In the genomic region with DNA sequence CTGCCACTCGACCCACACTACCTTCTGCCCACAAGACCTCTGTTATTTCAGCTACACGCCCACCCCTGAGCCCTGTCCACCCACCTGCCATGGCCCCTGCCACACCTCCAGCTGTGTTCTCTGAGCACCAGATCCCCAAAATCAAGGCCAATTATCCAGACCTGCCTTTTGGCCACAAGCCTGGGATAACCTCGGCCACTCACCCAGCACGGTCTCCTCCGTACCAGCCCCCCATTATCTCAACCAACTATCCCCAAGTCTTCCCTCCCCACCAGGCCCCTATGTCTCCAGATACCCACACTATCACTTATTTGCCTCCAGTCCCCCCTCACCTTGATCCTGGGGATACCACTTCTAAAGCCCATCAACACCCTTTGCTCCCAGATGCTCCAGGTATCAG, we compare ENCODE assay signal across 10 mouse cellular contexts. TPM values are rescaled to one million over a fixed set of nuclear protein-coding genes. Genes with fewer than 3 reads are reported as not detected.
DNase-seq lines count a peak whose midpoint lies in the region; ATAC-seq lines count a peak whose summit lies in the region.
"Had no signal": no experiment of that assay in that cellular context is flagged by ENCODE, and none has a peak within 500 bp of the region (broad histone marks: within the 10 kb centered on the region; RNA-seq: fewer than 3 reads in every experiment).

No protein-coding gene starts in this region.

- 69% methylated on average over 5 of the region's 5 CpGs for WGBS in heart, embryonic 11.5 days (ENCODE audit: insufficient replicate concordance)
- WGBS in midbrain, embryonic 10.5 days: 81% methylated on average over 5 of the region's 5 CpGs
- 82% methylated on average over 5 of the region's 5 CpGs for WGBS in midbrain, embryonic 16.5 days
- 75% methylated on average over 5 of the region's 5 CpGs for WGBS in intestine, embryonic 15.5 days
- 72% methylated on average over 5 of the region's 5 CpGs for WGBS in stomach, embryonic 16.5 days

- no peak overlapping the region for H3K4me3 ChIP-seq in heart, embryonic 11.5 days (ENCODE audit: low read depth, low read length)
- H3K4me3 ChIP-seq in midbrain, embryonic 10.5 days: peak overlapping the region; percentile 52; the same call in 1 of the 2 replicates
- H3K4me3 ChIP-seq in midbrain, embryonic 16.5 days (ENCODE audit: low read depth, low read length): no peak overlapping the region
- H3K4me3 ChIP-seq in intestine, embryonic 15.5 days (replicated peaks): peak overlapping the region; percentile 55
- peak overlapping the region; percentile 69 for H3K4me3 ChIP-seq in stomach, embryonic 16.5 days (replicated peaks; ENCODE audit: low read length)

- no peak for ATAC-seq in heart, embryonic 11.5 days (replicated peaks; ENCODE audit: insufficient number of reproducible peaks, low FRiP score, low TSS enrichment)
- no peak for ATAC-seq in midbrain, embryonic 16.5 days
- no peak for ATAC-seq in intestine, embryonic 15.5 days
- no peak for ATAC-seq in stomach, embryonic 16.5 days (ENCODE audit: insufficient read depth, low FRiP score)

- H3K9me3 ChIP-seq in heart, embryonic 11.5 days (replicated peaks; ENCODE audit: control insufficient read depth, low read length): no peaks in the 10 kb centered on the region
- H3K9me3 ChIP-seq in midbrain, embryonic 10.5 days (replicated peaks): no peaks in the 10 kb centered on the region
- H3K9me3 ChIP-seq in midbrain, embryonic 16.5 days (replicated peaks; ENCODE audit: control insufficient read depth, low read length, poor library complexity, severe bottlenecking): no peaks in the 10 kb centered on the region
- no peaks in the 10 kb centered on the region for H3K9me3 ChIP-seq in intestine, embryonic 15.5 days
- H3K9me3 ChIP-seq in stomach, embryonic 16.5 days (replicated peaks; ENCODE audit: control insufficient read depth, low read length): no peaks in the 10 kb centered on the region

- no peaks in the 10 kb centered on the region for H3K36me3 ChIP-seq in heart, embryonic 11.5 days (ENCODE audit: control insufficient read depth, insufficient read depth, low read length)
- no peaks in the 10 kb centered on the region for H3K36me3 ChIP-seq in midbrain, embryonic 10.5 days
- H3K36me3 ChIP-seq in midbrain, embryonic 16.5 days (ENCODE audit: control insufficient read depth, insufficient read depth, low read length): no peaks in the 10 kb centered on the region
- no peaks in the 10 kb centered on the region for H3K36me3 ChIP-seq in intestine, embryonic 15.5 days
- H3K36me3 ChIP-seq in stomach, embryonic 16.5 days (ENCODE audit: control insufficient read depth, insufficient read depth, low read length): no peaks in the 10 kb centered on the region

- H3K4me2 ChIP-seq in heart, embryonic 11.5 days: peak overlapping the region; percentile 94
- no peak overlapping the region for H3K4me2 ChIP-seq in midbrain, embryonic 16.5 days (ENCODE audit: low read length)
- H3K4me2 ChIP-seq in intestine, embryonic 15.5 days (replicated peaks): peak overlapping the region; percentile 90
- peak overlapping the region; percentile 77 for H3K4me2 ChIP-seq in stomach, embryonic 16.5 days (ENCODE audit: low read depth, low read length)

- H3K4me1 ChIP-seq in heart, embryonic 11.5 days (ENCODE audit: control insufficient read depth, insufficient read depth, low read length): peaks cover 44% of the 10 kb centered on the region
- H3K4me1 ChIP-seq in midbrain, embryonic 10.5 days: peaks cover 58% of the 10 kb centered on the region
- H3K4me1 ChIP-seq in midbrain, embryonic 16.5 days (ENCODE audit: control insufficient read depth, insufficient read depth, low read length): peaks cover 16% of the 10 kb centered on the region
- peaks cover 64% of the 10 kb centered on the region for H3K4me1 ChIP-seq in intestine, embryonic 15.5 days (replicated peaks)
- peaks cover 50% of the 10 kb centered on the region for H3K4me1 ChIP-seq in stomach, embryonic 16.5 days (ENCODE audit: control insufficient read depth, insufficient read depth, low read length)

- H3K27me3 ChIP-seq in heart, embryonic 11.5 days (ENCODE audit: control insufficient read depth, insufficient read depth, low read length): peaks cover 15% of the 10 kb centered on the region
- peaks cover 73% of the 10 kb centered on the region for H3K27me3 ChIP-seq in midbrain, embryonic 10.5 days (ENCODE audit: low read depth, poor library complexity, severe bottlenecking)
- H3K27me3 ChIP-seq in midbrain, embryonic 16.5 days (ENCODE audit: control insufficient read depth, insufficient read depth, low read depth, low read length): peaks cover 31% of the 10 kb centered on the region
- peaks cover 21% of the 10 kb centered on the region for H3K27me3 ChIP-seq in intestine, embryonic 15.5 days (replicated peaks)
- no peaks in the 10 kb centered on the region for H3K27me3 ChIP-seq in stomach, embryonic 16.5 days (ENCODE audit: control insufficient read depth, insufficient read depth, low read length)

- H3K9ac ChIP-seq in heart, embryonic 11.5 days (ENCODE audit: low read depth, low read length): 0 out of 2 replicates have a peak overlapping the region, but pooled peaks have one; percentile 16
- H3K9ac ChIP-seq in midbrain, embryonic 16.5 days (ENCODE audit: low read depth, low read length): no peak overlapping the region
- no peak overlapping the region; the same call in 1 of the 2 replicates for H3K9ac ChIP-seq in intestine, embryonic 15.5 days
- H3K9ac ChIP-seq in stomach, embryonic 16.5 days (ENCODE audit: low read length): peak overlapping the region; percentile 87

- intact Hi-C loops in heart, postnatal 14 days (cut with DNase I): no loop called here
- intact Hi-C loops in gastrocnemius, postnatal 36 days (cut with DNase I): no loop called here

- DNase-seq in heart, postnatal 14 days: no peak
- DNase-seq in midbrain, embryonic 10.5 days (ENCODE audit: low spot score): no peak
- no peak for DNase-seq in gastrocnemius, postnatal 36 days
- DNase-seq in layer of hippocampus, adult 9-11 months: no peak
- DNase-seq: right cerebral cortex, postnatal 4 days; thymus, postnatal 25 days had no signal

- H3K27ac ChIP-seq in heart, embryonic 11.5 days (ENCODE audit: low read depth, low read length): no peak overlapping the region
- H3K27ac ChIP-seq in midbrain, embryonic 10.5 days (replicated peaks): no peak overlapping the region
- H3K27ac ChIP-seq in midbrain, embryonic 16.5 days (ENCODE audit: low read length): no peak overlapping the region
- H3K27ac ChIP-seq in intestine, embryonic 15.5 days: no peak overlapping the region
- H3K27ac ChIP-seq in stomach, embryonic 16.5 days (ENCODE audit: low read length): no peak overlapping the region

RNA-seq across cellular contexts. Expression of gene Cd248, which starts 1.6 kb away (rescaled TPM):
- 24.2 and 27.3 TPM in 2 replicates for polyA plus RNA-seq in heart, embryonic 11.5 days (2014; fragmentation: Nextera tagmentation; extraction: Ambion mirVana)
- 10 to 100 TPM; 21.3 to 23.9 TPM for total RNA-seq in heart, postnatal 14 days (2021)
- polyA plus RNA-seq in midbrain, embryonic 10.5 days (2016; fragmentation: Nextera tagmentation; extraction: Ambion mirVana): 25.3 and 34.1 TPM in 2 replicates
- polyA plus RNA-seq in midbrain, embryonic 16.5 days (2015; fragmentation: Nextera tagmentation; extraction: Ambion mirVana): 16.0 and 16.5 TPM in 2 replicates
- polyA plus RNA-seq in intestine, embryonic 15.5 days (2015; fragmentation: Nextera tagmentation; extraction: Ambion mirVana): 47.7 and 48.0 TPM in 2 replicates
- 69.8 and 76.9 TPM in 2 replicates for polyA plus RNA-seq in stomach, embryonic 16.5 days (2015; fragmentation: Nextera tagmentation; extraction: Ambion mirVana)
- 10 to 100 TPM; 12.4 to 12.5 TPM for total RNA-seq in gastrocnemius, postnatal 36 days (2021)

RNA-seq across cellular contexts. Expression of gene Tmem151a, which starts 15.8 kb away (rescaled TPM):
- 4.6 and 4.7 TPM in 2 replicates for polyA plus RNA-seq in heart, embryonic 11.5 days (2014; fragmentation: Nextera tagmentation; extraction: Ambion mirVana)
- total RNA-seq in heart, postnatal 14 days (2021): 1 to 10 TPM; 2.7 to 2.8 TPM
- 0.97 and 1.0 TPM in 2 replicates for polyA plus RNA-seq in midbrain, embryonic 10.5 days (2016; fragmentation: Nextera tagmentation; extraction: Ambion mirVana)
- polyA plus RNA-seq in midbrain, embryonic 16.5 days (2015; fragmentation: Nextera tagmentation; extraction: Ambion mirVana): 22.7 and 31.9 TPM in 2 replicates
- 5.6 and 6.5 TPM in 2 replicates for polyA plus RNA-seq in intestine, embryonic 15.5 days (2015; fragmentation: Nextera tagmentation; extraction: Ambion mirVana)
- polyA plus RNA-seq in stomach, embryonic 16.5 days (2015; fragmentation: Nextera tagmentation; extraction: Ambion mirVana): 4.9 and 6.8 TPM in 2 replicates
- under 1 TPM in 1 of 2 experiments, not detected in 1; 0.22 TPM for total RNA-seq in gastrocnemius, postnatal 36 days (2021)

RNA-seq across cellular contexts. Expression of gene Yif1a, which starts 18.9 kb away (rescaled TPM):
- 102 and 103 TPM in 2 replicates for polyA plus RNA-seq in heart, embryonic 11.5 days (2014; fragmentation: Nextera tagmentation; extraction: Ambion mirVana)
- 10 to 100 TPM; 70.4 to 70.8 TPM for total RNA-seq in heart, postnatal 14 days (2021)
- polyA plus RNA-seq in midbrain, embryonic 10.5 days (2016; fragmentation: Nextera tagmentation; extraction: Ambion mirVana): 85.1 and 90.7 TPM in 2 replicates
- polyA plus RNA-seq in midbrain, embryonic 16.5 days (2015; fragmentation: Nextera tagmentation; extraction: Ambion mirVana): 39.8 and 46.6 TPM in 2 replicates
- polyA plus RNA-seq in intestine, embryonic 15.5 days (2015; fragmentation: Nextera tagmentation; extraction: Ambion mirVana): 109 and 126 TPM in 2 replicates
- polyA plus RNA-seq in stomach, embryonic 16.5 days (2015; fragmentation: Nextera tagmentation; extraction: Ambion mirVana): 110 and 123 TPM in 2 replicates
- total RNA-seq in gastrocnemius, postnatal 36 days (2021): 10 to 100 TPM; 38.2 to 44.7 TPM

RNA-seq across cellular contexts. Expression of gene Rin1, which starts 19.2 kb away (rescaled TPM):
- polyA plus RNA-seq in heart, embryonic 11.5 days (2014; fragmentation: Nextera tagmentation; extraction: Ambion mirVana): 3.0 and 4.3 TPM in 2 replicates
- 1 to 10 TPM; 1.8 TPM for total RNA-seq in heart, postnatal 14 days (2021)
- 2.5 and 2.8 TPM in 2 replicates for polyA plus RNA-seq in midbrain, embryonic 10.5 days (2016; fragmentation: Nextera tagmentation; extraction: Ambion mirVana)
- 1.5 and 1.8 TPM in 2 replicates for polyA plus RNA-seq in midbrain, embryonic 16.5 days (2015; fragmentation: Nextera tagmentation; extraction: Ambion mirVana)
- polyA plus RNA-seq in intestine, embryonic 15.5 days (2015; fragmentation: Nextera tagmentation; extraction: Ambion mirVana): 2.7 and 3.9 TPM in 2 replicates
- polyA plus RNA-seq in stomach, embryonic 16.5 days (2015; fragmentation: Nextera tagmentation; extraction: Ambion mirVana): 4.5 and 4.9 TPM in 2 replicates
- total RNA-seq in gastrocnemius, postnatal 36 days (2021): 1 to 10 TPM in 1 of 2 experiments, under 1 TPM in 1; 0.52 to 1.3 TPM

RNA-seq across cellular contexts. Expression of gene Brms1, which starts 28.3 kb away (rescaled TPM):
- polyA plus RNA-seq in heart, embryonic 11.5 days (2014; fragmentation: Nextera tagmentation; extraction: Ambion mirVana): 35.3 and 36.4 TPM in 2 replicates
- total RNA-seq in heart, postnatal 14 days (2021): 10 to 100 TPM; 12.9 to 14.8 TPM
- polyA plus RNA-seq in midbrain, embryonic 10.5 days (2016; fragmentation: Nextera tagmentation; extraction: Ambion mirVana): 83.2 and 85.6 TPM in 2 replicates
- polyA plus RNA-seq in midbrain, embryonic 16.5 days (2015; fragmentation: Nextera tagmentation; extraction: Ambion mirVana): 26.8 and 36.2 TPM in 2 replicates
- polyA plus RNA-seq in intestine, embryonic 15.5 days (2015; fragmentation: Nextera tagmentation; extraction: Ambion mirVana): 37.5 and 44.7 TPM in 2 replicates
- polyA plus RNA-seq in stomach, embryonic 16.5 days (2015; fragmentation: Nextera tagmentation; extraction: Ambion mirVana): 39.8 and 43.9 TPM in 2 replicates
- total RNA-seq in gastrocnemius, postnatal 36 days (2021): 10 to 100 TPM; 11.5 to 14.1 TPM

Comparison
In these comparisons a context has a peak if more than half of its experiments do, and no peak if none do; other contexts are left out.
1. H3K4me3 ChIP-seq: peak in midbrain, embryonic 10.5 days (single experiment), intestine, embryonic 15.5 days (single experiment) and stomach, embryonic 16.5 days (single experiment); none in heart, embryonic 11.5 days (single experiment) and midbrain, embryonic 16.5 days (single experiment).
2. H3K9ac ChIP-seq: peak in heart, embryonic 11.5 days (single experiment) and stomach, embryonic 16.5 days (single experiment); none in midbrain, embryonic 16.5 days (single experiment) and intestine, embryonic 15.5 days (single experiment).